Mouse (Mus musculus) 3T3-L1 (cell line): ENCODE data around the gene Lrrc61.
A peak's percentile ranks its signal among the peaks of the same experiment; 100 is the strongest.

Experiments used
- DNase-seq: peaks from one replicate; pipeline ENCODE4 v3.0.0-alpha.2; 2015; ENCODE audit warnings: low read depth, low spot score

Lrrc61 gene

DNA sequence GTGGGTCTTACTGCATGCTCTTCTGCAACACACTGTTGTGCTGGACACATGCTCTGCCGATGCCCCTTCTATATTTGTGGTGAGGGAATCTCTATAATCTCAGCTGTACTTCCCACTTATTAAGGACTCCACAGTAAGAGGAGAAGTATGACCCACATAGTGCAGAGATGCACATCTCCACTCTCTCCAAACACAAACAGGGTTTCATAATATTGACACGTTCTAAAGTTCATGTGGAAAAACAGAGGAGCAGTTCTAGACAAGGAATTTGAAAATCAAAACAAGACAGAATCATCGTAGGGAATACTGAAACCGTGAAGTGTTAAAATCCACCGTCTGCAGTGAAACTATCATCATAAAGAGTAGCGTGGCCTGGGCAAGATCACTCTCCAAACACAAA lies 37.3 kb downstream of the Lrrc61 start:
- no peak for DNase-seq

DNA sequence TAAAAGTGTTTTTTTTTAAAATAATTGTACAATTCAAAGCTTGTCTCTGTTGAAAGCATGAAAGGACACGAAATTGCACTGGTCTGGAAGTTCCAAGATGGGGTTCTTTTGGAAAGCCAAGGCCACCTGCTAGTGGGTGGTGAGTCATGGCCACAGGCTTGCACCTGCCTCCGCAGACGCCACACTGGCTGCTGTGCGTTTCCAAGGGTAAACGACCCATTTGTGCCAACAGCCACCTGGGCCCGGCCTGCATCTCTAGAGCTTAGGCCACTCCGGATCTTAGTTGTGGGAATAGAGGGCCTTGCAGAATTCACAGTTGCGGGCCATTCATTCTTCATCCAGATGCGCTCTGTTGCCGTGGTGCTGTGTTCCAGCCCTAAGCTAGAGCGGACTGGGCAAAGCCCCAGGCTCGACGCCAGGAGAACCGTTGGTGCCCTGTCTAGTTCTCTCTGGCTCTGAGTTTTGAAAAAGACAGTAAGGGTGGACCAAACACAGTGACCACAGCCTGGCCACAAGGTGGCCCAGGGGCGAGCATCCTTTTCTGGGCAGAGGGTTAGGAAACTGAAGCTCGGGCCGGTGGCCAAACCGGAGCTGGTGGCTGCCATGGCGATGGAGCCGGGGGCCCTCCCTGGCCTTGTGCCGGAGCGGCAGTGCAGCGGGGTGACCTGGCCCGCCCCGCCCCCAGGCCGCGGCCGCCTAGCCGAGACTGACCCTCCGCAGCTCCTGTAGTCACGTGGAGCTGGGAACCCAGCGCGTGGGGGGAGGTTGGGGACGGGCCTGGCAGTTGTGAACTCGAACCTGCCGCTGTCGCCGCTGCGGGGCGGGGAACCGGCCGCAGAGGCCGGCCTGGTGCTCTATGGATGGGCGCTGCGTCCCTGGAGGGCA lies 38.8 kb downstream of the Lrrc61 start, which contains the start of the genes Repin1 and Gm44965:
Gene Repin1, plus strand, starts transcription at position 726 of the 885 bp plus-strand sequence.
Gene Gm44965, plus strand, starts transcription at position 784 of the 885 bp plus-strand sequence.
- DNase-seq = peak; percentile 92

DNA sequence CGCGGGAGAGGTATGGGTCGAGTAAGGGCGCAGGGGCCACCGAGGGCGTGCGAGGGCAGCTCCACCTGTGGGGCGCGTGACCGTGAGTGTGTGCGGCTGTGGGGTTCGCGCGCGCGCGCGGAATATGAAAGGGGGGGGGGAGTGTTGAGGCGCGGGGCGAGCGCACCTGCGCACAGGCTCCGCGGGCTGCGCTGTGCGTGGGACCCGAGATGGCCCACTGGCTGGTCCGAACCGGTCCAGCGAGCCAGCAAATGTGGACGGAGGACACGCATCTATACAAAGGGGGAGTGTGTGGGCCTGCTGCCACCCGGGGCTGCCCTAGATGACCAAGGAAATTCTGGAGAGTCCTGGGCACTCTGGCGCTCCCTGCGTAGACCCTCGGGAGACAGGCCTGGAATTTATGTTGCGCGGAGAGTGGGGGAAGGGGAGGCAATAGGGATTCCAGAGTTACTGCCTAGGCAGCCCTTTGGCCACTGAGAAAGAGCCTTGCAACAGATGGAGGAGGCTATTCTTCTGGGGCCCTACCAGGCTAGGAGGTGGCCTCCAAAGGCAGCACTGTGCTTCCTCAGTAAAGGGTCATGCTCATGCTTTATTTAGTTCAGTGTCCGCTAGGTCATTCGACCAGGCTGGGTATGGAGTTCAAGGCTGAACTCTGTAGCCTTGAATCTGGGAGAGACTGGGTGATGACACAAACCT lies 39.6 kb downstream of the Lrrc61 start:
- DNase-seq = peak; percentile 60

DNA sequence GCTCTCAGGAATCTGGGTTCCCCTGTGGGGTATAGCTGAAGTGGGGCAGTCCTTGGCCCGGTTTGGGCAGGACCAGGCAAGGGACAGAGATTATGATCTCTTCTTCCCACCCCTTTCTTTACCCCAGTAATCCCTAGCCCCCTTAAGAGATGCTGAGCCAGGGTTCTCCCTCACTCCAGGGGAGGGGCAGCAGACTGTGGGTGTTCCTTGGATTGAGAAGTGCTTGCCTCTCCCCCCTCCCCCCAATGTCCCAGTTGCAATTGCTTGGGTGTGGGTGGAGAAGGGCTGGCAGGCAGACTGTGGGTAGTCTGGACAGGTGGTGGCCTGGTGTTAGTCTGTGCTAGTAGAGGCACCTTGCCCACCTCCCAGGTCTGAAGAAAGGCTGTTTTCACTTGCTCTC lies 40.7 kb downstream of the Lrrc61 start:
- DNase-seq = no peak

DNA sequence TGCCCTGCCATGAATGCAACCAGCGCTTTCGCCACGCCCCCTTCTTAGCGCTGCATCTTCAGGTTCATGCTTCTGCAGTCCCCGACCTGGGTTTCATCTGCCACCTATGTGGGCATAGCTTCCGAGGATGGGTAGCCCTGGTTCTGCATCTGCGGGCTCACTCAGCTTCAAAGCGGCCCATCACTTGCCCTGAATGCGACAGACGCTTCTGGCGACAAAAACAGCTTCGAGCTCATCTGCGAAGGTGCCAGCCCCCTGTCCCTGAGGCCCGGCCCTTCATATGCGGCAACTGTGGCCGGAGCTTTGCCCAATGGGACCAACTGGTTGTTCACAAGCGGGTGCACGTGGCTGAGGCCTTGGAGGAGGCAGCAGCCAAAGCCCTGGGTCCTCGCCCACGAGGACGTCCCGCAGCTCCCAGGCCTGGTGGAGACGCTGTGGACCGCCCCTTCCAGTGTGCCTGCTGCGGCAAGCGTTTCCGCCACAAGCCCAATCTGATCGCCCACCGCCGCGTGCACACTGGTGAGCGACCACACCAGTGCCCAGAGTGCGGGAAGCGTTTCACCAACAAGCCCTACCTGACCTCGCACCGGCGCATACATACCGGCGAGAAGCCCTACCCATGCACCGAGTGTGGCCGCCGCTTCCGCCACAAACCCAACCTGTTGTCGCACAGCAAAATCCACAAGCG lies 42.1 kb downstream of the Lrrc61 start:
- DNase-seq = no peak

DNA sequence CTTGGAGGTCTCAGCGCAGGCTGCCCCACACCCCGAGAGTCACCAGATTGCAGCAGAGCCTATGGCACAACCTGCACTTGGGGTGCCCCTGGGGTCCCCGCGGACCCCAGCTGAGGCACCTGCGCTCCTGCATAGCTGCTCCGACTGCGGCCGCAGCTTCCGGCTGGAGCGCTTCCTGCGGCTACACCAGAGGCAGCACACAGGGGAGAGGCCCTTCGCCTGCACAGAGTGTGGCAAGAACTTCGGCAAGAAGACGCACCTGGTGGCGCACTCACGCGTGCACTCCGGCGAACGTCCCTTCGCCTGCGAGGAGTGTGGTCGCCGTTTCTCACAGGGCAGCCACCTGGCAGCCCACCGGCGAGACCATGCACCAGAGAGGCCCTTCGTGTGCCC lies 42.6 kb downstream of the Lrrc61 start:
- no peak for DNase-seq

DNA sequence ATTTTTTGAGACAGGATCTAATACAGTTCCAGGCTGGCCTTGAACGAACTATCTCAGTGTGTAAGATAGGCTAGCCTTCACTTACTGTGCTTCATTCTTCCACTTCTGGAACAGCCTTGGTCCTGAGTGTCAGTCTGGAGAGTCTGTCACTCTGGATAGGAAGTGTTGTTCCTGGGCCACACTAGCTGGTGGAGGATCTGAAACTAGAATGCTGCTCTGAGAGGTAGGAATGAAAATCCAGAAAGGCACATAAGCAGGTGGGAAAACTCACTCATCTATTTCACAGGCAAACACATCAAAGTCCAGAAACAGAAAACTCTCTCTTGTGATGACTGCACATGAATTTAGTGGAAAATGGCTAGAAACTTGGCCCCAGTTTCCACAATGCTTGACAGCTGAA lies 46.0 kb downstream of the Lrrc61 start:
- no peak for DNase-seq

DNA sequence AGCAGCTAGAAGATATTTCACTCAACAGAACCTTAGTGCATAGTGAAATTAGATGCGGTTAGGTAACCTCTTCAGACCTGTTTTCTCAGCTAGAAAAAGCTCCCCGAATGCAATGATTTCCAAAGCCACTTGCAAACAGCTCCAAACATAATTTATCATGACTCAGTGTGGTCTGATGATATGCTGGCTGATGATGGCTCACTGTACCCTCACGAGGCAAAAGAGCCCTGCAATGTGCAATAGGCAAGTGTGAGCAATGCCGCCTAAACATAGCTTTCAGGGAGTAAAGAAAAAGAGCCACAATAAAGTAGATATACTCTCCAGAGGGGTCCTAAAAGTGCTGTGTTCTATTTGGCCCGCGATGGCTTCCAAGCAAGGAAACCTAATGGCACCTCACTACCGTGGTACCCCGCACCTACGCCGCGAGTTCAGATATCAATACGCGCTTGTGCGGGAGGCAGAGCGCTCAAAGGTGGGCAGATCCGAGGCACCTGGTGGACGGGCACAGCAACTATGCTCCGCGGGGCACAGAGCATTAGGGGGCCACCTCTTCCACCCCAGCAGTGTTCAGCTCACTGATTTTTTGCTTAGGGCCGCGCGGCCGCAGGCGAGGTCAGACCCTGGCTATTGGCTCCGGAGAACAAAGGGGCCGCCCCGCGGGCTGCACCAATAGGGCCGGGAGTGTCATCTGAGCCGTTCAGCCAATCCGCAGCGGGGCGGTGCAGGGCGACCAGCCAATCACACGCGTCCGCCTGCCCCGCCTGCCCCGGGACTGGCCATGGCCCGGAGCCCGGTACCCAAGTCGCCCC lies 46.9 kb downstream of the Lrrc61 start, which contains the start of gene Zfp775:
Gene Zfp775, plus strand, starts transcription at position 793 of the 809 bp plus-strand sequence.
- peak; percentile 77 for DNase-seq

DNA sequence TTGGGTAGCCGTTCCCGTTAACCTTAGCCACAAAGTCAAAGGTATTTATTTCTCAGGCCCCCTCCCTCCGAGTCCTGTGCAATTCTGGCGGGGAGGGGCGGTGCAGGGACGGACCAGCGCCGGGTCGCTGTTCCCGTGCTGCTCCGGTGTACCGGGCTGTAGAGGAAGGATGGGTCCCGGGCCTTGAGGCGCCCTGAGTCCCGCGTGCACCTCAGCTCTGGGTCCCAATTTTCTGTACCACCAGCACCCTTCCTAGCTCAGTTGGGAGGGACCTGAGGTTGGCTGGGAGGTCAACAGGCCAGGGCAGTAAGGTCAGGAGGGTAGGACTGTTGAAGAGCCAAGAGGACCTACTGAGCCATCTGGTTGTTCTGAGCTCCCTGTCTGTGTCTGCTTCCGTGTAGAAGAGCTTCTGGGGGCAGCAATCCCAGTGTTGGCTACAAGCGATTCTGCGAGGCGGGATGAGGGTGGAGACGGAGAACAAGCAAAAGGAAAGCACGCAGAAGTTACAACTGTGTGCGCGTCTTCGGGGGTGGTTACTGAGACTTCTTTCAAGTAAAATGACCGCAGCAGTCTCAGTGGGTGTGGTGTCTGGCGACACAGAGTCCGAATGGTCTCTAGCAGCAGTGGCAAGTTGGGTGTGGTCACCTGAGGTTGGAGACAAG lies 47.6 kb downstream of the Lrrc61 start:
- no peak for DNase-seq

DNA sequence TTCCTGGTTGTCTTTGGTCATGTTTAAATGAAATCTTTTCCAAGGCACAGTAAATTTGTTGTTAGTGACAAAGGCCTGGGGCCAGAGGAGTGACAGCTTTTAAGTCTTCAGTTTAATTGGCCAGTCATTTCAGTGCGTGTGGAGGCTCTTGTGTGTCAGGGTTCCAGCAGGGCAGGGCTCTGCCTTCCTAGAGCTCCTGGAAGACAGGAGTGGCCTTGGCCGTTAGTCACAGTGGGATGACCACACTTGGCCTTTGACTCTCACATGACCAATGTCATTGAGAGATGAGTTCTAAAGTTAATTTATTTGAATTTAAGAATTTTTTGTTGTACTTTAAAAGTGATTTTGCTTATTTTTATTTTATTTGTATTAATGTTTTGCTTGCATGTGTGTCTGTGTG lies 53.5 kb downstream of the Lrrc61 start:
- no peak for DNase-seq

DNA sequence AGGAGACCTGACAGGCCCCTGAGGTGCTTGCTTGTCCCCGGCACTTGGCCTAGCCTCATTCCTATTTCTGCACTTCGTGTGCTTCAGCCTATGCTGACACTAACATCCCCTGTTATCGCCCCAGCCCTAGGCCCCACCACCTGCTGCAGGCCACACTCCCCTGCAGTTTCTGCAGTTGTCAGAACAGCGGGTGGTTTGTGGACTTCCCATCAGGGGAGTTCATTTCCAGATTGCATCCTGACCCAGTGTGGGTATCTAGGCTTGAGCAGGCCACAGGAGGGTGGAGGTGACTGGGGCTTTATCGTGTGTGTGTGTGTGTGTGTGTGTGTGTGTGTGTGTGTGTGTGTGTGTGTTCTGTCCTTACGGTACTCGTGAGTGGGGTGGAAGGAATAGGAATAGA lies 54.9 kb downstream of the Lrrc61 start:
- DNase-seq = no peak

DNA sequence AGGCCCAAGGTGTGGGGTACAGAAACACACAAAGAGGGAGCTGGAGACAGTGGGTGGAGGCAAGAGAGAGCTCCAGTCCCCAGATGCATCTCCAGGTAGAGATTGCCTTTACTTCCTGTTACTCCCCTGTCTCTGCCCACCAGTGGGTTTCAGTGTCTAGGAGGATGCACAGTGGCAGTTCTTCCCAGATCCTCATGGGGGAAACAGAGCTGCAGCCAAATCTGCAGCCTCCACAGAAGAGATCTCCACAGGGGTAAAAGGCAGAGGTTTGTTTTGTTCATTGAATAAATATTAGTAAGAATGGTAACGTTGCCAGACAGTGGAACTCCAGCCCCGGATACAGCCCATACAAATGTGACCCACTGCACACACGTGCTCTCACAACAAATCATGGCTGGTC lies 56.1 kb downstream of the Lrrc61 start:
- DNase-seq = no peak

DNA sequence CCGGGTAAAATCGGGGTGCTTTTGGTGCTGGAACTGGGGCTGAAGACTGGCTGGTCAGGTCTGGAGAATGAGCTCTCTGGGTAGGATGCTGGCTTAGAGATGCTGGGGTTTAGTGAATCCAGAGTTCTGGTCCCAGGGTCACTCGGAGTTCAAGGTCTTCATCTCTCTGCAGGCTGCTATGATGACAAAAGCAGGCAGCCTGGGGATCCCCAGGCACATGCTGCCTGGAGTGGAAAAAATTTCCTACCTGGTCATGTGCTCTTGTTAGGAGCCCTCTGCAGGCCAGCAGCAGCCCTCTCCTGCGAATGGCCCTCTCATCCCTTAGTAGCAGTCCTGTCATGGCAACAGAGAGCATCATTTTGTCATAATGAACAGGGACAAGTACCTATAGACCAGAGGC lies 58.9 kb downstream of the Lrrc61 start:
- DNase-seq = no peak

DNA sequence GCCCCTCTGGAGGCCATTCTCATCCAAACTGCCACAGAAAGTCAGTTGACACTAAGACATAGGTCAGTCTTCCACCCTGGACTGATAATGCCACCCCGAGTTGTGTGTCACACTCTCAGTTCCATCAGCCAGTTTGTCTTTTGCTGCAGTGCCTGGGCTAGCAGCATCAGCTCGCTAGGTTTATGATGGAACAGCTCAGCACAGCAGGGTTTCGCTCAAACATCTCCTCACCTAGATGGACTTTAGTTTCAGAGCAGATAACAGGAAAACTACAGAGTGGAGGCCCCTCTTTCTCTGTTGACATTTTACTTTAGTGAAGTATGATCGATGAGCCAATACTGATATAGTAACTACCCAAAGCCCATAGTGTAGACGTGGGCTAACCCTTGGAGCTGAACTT lies 60.2 kb downstream of the Lrrc61 start:
- DNase-seq = no peak

DNA sequence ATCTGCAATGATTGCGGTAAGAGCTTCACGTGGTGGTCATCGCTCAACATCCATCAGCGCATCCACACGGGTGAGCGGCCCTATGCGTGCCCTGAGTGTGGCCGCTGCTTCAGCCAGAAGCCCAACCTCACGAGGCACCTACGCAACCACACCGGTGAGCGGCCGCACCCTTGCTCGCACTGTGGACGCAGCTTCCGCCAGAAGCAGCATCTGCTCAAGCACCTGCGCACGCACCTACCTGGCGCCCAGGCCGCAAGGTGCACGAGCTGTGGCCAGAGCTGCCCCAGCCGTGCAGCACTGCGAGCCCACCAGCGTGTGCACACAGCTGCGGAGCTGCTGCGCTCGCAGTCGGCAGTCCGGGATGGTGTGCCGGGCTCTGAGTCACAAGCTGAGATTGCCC lies 65.4 kb downstream of the Lrrc61 start:
- no peak for DNase-seq
